Comparison of ENCODE assay signal across 15 mouse cellular contexts in the genomic region with DNA sequence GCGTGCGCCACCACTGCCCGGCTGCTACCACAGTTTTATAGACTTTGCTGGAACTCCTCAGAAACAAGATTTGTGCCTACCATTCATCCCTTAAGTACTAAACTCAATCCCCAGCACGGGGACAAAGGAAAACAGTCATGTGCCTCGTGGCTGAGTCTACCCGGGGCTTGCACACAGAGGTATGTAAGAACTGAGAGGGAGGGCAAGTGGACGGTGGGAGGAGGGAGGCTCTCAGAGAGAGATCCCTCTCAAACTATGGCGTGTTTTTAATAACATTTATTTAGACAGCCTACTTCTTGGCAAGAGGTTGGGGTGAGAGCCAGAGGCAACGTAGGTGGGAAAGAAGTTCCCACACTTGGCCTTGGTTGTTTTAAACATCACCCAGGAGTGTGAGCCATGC.
"Had no signal": no experiment of that assay in that cellular context is flagged by ENCODE, and none has a peak within 500 bp of the region (broad histone marks: within the 10 kb centered on the region; RNA-seq: fewer than 3 reads in every experiment).

No protein-coding gene starts in this region.

- H3K4me3 ChIP-seq: hindbrain, embryonic 15.5 days; limb, embryonic 13.5 days; midbrain, embryonic 10.5 days; midbrain, embryonic 15.5 days; neural tube, embryonic 13.5 days had no signal

- H3K27ac ChIP-seq: hindbrain, embryonic 15.5 days; limb, embryonic 13.5 days; liver, embryonic 14.5 days; midbrain, embryonic 10.5 days; midbrain, embryonic 15.5 days; neural tube, embryonic 13.5 days had no signal

- H3K4me2 ChIP-seq: hindbrain, embryonic 15.5 days; limb, embryonic 13.5 days; midbrain, embryonic 15.5 days; neural tube, embryonic 13.5 days had no signal

- H3K27me3 ChIP-seq: hindbrain, embryonic 15.5 days; limb, embryonic 13.5 days; midbrain, embryonic 15.5 days; neural tube, embryonic 13.5 days had no signal

- H3K36me3 ChIP-seq: hindbrain, embryonic 15.5 days; limb, embryonic 13.5 days; midbrain, embryonic 10.5 days; midbrain, embryonic 15.5 days; neural tube, embryonic 13.5 days had no signal

- DNase-seq: kidney, adult 18-20 months; kidney, postnatal 14 days; layer of hippocampus, adult 9-11 months; layer of hippocampus, postnatal 36 days; left cerebral cortex, postnatal 4 days; right cerebral cortex, adult 18-20 months; right cerebral cortex, postnatal 25 days; thymus, adult 18-20 months; thymus, postnatal 14 days had no signal

- H3K9ac ChIP-seq: hindbrain, embryonic 15.5 days; limb, embryonic 13.5 days; liver, embryonic 14.5 days; midbrain, embryonic 15.5 days; neural tube, embryonic 13.5 days had no signal

- H3K9me3 ChIP-seq: hindbrain, embryonic 15.5 days; limb, embryonic 13.5 days; midbrain, embryonic 10.5 days; midbrain, embryonic 15.5 days; neural tube, embryonic 13.5 days had no signal

- ATAC-seq: midbrain, embryonic 15.5 days had no signal
